In the genomic region with DNA sequence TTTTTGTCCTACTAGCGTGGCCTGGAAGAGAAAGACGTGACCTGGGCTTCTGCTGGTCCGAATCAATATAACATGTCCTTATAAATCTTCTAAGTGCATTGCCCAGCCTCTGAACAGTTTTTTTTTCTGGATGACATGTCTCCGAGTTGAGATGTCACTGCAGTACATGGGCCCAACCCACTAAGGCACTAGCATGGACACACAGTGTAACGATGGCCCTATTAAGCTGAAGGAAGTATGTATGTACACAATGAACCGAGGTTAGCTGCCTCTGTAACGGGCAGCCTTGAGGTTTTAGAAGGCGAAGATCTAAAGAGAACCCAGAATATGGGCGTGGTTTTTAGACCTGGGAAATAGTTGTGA, we compare ENCODE assay signal across 9 mouse cellular contexts. TPM values are rescaled to one million over a fixed set of nuclear protein-coding genes. Genes with fewer than 3 reads are reported as not detected.
DNase-seq lines count a peak whose midpoint lies in the region; ATAC-seq and TF ChIP-seq lines count a peak whose summit lies in the region.
"Had no signal": no experiment of that assay in that cellular context is flagged by ENCODE, and none has a peak within 500 bp of the region (broad histone marks: within the 10 kb centered on the region; RNA-seq: fewer than 3 reads in every experiment).

No protein-coding gene starts in this region.

- no peak for TF ChIP-seq POLR2A in MEL (IDR thresholded peaks at IDR 0.05; ENCODE audit: control insufficient read depth in 1 of 2, insufficient read depth in 1 of 2, low read depth in 1 of 2, low read length in 2 of 2, poor library complexity in 1 of 2)

- peaks cover 8% of the 10 kb centered on the region for H3K4me1 ChIP-seq in heart, embryonic 15.5 days (replicated peaks)
- peaks cover 5 to 8% of the 10 kb centered on the region in 2 experiments for H3K4me1 ChIP-seq in MEL (ENCODE audit: control insufficient read depth in 1 of 2, insufficient read depth in 2 of 2, low read length in 2 of 2)
- H3K4me1 ChIP-seq in forebrain, embryonic 16.5 days (replicated peaks; ENCODE audit: control insufficient read depth, insufficient read depth, low read length): peaks cover 13% of the 10 kb centered on the region

- peak overlapping the region; percentile 72 for H3K9ac ChIP-seq in heart, embryonic 15.5 days
- H3K9ac ChIP-seq in MEL (ENCODE audit: control insufficient read depth, low read depth, low read length, poor library complexity, severe bottlenecking): peak overlapping the region; percentile 78
- peak overlapping the region; percentile 79 for H3K9ac ChIP-seq in forebrain, embryonic 16.5 days (replicated peaks; ENCODE audit: low read depth, low read length)

- intact Hi-C loops in heart, postnatal 10 days (cut with DNase I): loop anchor here (10.0 kb wide), 2 partner anchors 225 to 385 kb away; partner anchors contain the start of genes Clock and Srd5a3

- H3K79me2 ChIP-seq in MEL (ENCODE audit: control insufficient read depth, insufficient read depth, low read length, poor library complexity) (peaks cover 14% of the 10 kb centered on the region), macrophage (ENCODE audit: inconsistent target) (peaks cover 52% of the 10 kb centered on the region)

- H3K9me3 ChIP-seq in heart, embryonic 15.5 days (replicated peaks): no peaks in the 10 kb centered on the region
- no peaks in the 10 kb centered on the region for H3K9me3 ChIP-seq in MEL (replicated peaks; ENCODE audit: insufficient read depth, low read length)
- H3K9me3 ChIP-seq in forebrain, embryonic 16.5 days (ENCODE audit: control insufficient read depth, low read length): no peaks in the 10 kb centered on the region

- peak overlapping the region; percentile 78 for H3K4me3 ChIP-seq in heart, embryonic 15.5 days
- peak overlapping the region; percentile 67 to 80 for H3K4me3 ChIP-seq in MEL (ENCODE audit: control insufficient read depth in 1 of 2, insufficient read depth in 1 of 2, low read depth in 2 of 2, low read length in 2 of 2)
- peak overlapping the region; percentile 82 for H3K4me3 ChIP-seq in forebrain, embryonic 16.5 days (replicated peaks; ENCODE audit: low read length)
- H3K4me3 ChIP-seq in macrophage (ENCODE audit: inconsistent target): peak overlapping the region; percentile 92

- H3K27me3 ChIP-seq in heart, embryonic 15.5 days: no peaks in the 10 kb centered on the region
- H3K27me3 ChIP-seq in MEL (ENCODE audit: control insufficient read depth in 1 of 2, insufficient read depth in 2 of 2, low read length in 2 of 2): no peaks in the 10 kb centered on the region
- H3K27me3 ChIP-seq in forebrain, embryonic 16.5 days (replicated peaks; ENCODE audit: control insufficient read depth, insufficient read depth, low read length): no peaks in the 10 kb centered on the region

- no peak for ATAC-seq in heart, embryonic 15.5 days (replicated peaks; ENCODE audit: insufficient number of reproducible peaks, insufficient read depth, low FRiP score, low read depth)
- ATAC-seq in forebrain, embryonic 16.5 days: no peak; the same call in 1 of the 2 replicates

- WGBS in heart, embryonic 15.5 days: 8% methylated on average over 9 of the region's 9 CpGs
- WGBS in forebrain, embryonic 16.5 days: 9% methylated on average over 9 of the region's 9 CpGs
- 8% methylated on average over 9 of the region's 9 CpGs for WGBS in macrophage (ENCODE audit: missing documents)

- H3K27ac ChIP-seq in heart, embryonic 15.5 days: peak overlapping the region; percentile 80
- H3K27ac ChIP-seq in MEL (ENCODE audit: control insufficient read depth, low read depth, low read length): no peak overlapping the region
- no peak overlapping the region for H3K27ac ChIP-seq in forebrain, embryonic 16.5 days (ENCODE audit: low read length)
- H3K27ac ChIP-seq in macrophage: peak overlapping the region; percentile 47

- peaks cover 4% of the 10 kb centered on the region; the same call in 1 of the 2 replicates for H3K36me3 ChIP-seq in heart, embryonic 15.5 days
- H3K36me3 ChIP-seq in MEL (ENCODE audit: control insufficient read depth in 1 of 2, insufficient read depth in 2 of 2, low read length in 2 of 2) (peaks cover 2 to 21% of the 10 kb centered on the region in 2 experiments; a peak in 3 of 4 replicates), macrophage (ENCODE audit: inconsistent target) (peaks cover 21% of the 10 kb centered on the region; the same call in 1 of the 2 replicates)
- H3K36me3 ChIP-seq in forebrain, embryonic 16.5 days (ENCODE audit: control insufficient read depth, insufficient read depth): peaks cover 7% of the 10 kb centered on the region

- no peak for DNase-seq in heart, postnatal 10 days
- peak; percentile 48 for DNase-seq in MEL (ENCODE audit: low read depth, low spot score)
- DNase-seq in urinary bladder, adult 2 months (ENCODE audit: low spot score): no peak
- no peak for DNase-seq in right cerebral cortex, postnatal 10 days (ENCODE audit: low spot score in 2 of 2)
- DNase-seq in urinary bladder, postnatal 36 days (ENCODE audit: low spot score in 2 of 2): no peak

- no peak for TF ChIP-seq RAD21 in MEL (IDR thresholded peaks at IDR 0.05; ENCODE audit: low read depth, low read length)

- no peak for TF ChIP-seq EP300 in MEL (IDR thresholded peaks at IDR 0.05; ENCODE audit: low read depth in 1 of 2, low read length in 2 of 2)

- no peak for TF ChIP-seq CTCF in MEL (IDR thresholded peaks at IDR 0.05 in 2 of 3, conservative IDR thresholded peaks at IDR 0.05 in 1 of 3; ENCODE audit: control insufficient read depth in 1 of 3, insufficient read depth in 1 of 3, low read depth in 2 of 3, low read length in 3 of 3, poor library complexity in 1 of 3, severe bottlenecking in 1 of 3)

- peak overlapping the region; percentile 67 for H3K4me2 ChIP-seq in heart, embryonic 15.5 days
- peak overlapping the region; percentile 90 for H3K4me2 ChIP-seq in forebrain, embryonic 16.5 days (ENCODE audit: low read length)

TF ChIP-seq in MEL, 35 proteins besides CTCF, POLR2A, EP300 and RAD21 (continues in another document):
- TF ChIP-seq POLR2AphosphoS2 (IDR thresholded peaks at IDR 0.05; ENCODE audit: low read length): no peak
- no peak for TF ChIP-seq JUND (IDR thresholded peaks at IDR 0.05; ENCODE audit: low read depth, low read length)
- no peak for TF ChIP-seq ZKSCAN1 (IDR thresholded peaks at IDR 0.05; ENCODE audit: low read depth, low read length)
- TF ChIP-seq MYB (IDR thresholded peaks at IDR 0.05; ENCODE audit: low read depth, low read length): no peak
- no peak for TF ChIP-seq HCFC1 (IDR thresholded peaks at IDR 0.05; ENCODE audit: low read depth, low read length)
- TF ChIP-seq CHD1 (IDR thresholded peaks at IDR 0.05; ENCODE audit: low read depth, low read length): no peak
- TF ChIP-seq GATA1 (IDR thresholded peaks at IDR 0.05; ENCODE audit: low read depth, low read length): no peak
- no peak for TF ChIP-seq SIN3A (IDR thresholded peaks at IDR 0.05; ENCODE audit: low read length)
- TF ChIP-seq TBP (IDR thresholded peaks at IDR 0.05; ENCODE audit: low read depth, low read length): no peak
- no peak for TF ChIP-seq POLR2AphosphoS5 (IDR thresholded peaks at IDR 0.05; ENCODE audit: borderline replicate concordance, low read depth, low read length)
- TF ChIP-seq ETS1 (IDR thresholded peaks at IDR 0.05; ENCODE audit: low read depth, low read length): no peak
- no peak for TF ChIP-seq E2F4 (IDR thresholded peaks at IDR 0.05; ENCODE audit: borderline replicate concordance, low read depth, low read length)
- TF ChIP-seq RCOR1 (IDR thresholded peaks at IDR 0.05; ENCODE audit: low read depth, low read length): no peak
- TF ChIP-seq MAZ (IDR thresholded peaks at IDR 0.05; ENCODE audit: low read depth, low read length): no peak
- no peak for TF ChIP-seq ZNF384 (IDR thresholded peaks at IDR 0.05; ENCODE audit: low read depth, low read length)
- TF ChIP-seq MAFK (IDR thresholded peaks at IDR 0.05; ENCODE audit: borderline replicate concordance, low read depth, low read length): no peak

RNA-seq across cellular contexts. Expression of gene Exoc1, which starts 0.6 kb away (rescaled TPM):
- 19.0 and 23.0 TPM in 2 replicates for polyA plus RNA-seq in heart, embryonic 15.5 days (2015; fragmentation: Nextera tagmentation; extraction: Ambion mirVana)
- 10 to 100 TPM; 19.4 to 20.7 TPM for total RNA-seq in heart, postnatal 10 days (2021)
- total RNA-seq in MEL (2012; rRNA removed): 40.8 and 45.2 TPM in 2 replicates
- 10 to 100 TPM in 1 of 2 experiments, not detected in 1; 34.2 TPM for polyA plus RNA-seq in MEL (2012; ENCODE audit: insufficient read depth in 1 of 2, insufficient read length in 2 of 2, low read depth in 1 of 2, low replicate concordance in 2 of 2, missing spikeins in 1 of 2)
- 68.6 and 74.0 TPM in 2 replicates for polyA plus RNA-seq in forebrain, embryonic 16.5 days (2015; fragmentation: Nextera tagmentation; extraction: Ambion mirVana)
- 100 to 1,000 TPM; 114 to 304 (median 221) TPM for total RNA-seq in macrophage (2018; cell fraction: chromatin; rRNA removed)
- 10 to 100 TPM; 29.9 to 60.5 (median 44.8) TPM for total RNA-seq in macrophage (2018; cell fraction: cytosol; rRNA removed)
- total RNA-seq in macrophage (2018; cell fraction: nucleus; rRNA removed): 100 to 1,000 TPM in 21 of 26 experiments, 10 to 100 TPM in 5; 66.1 to 199 (median 148) TPM
- polyA plus RNA-seq in macrophage (2018): 46.9 to 69.0 TPM (median 50.8 TPM) in 3 replicates
- polyA plus RNA-seq in urinary bladder, adult 2 months (2012; rRNA removed): 54.8 and 62.0 TPM in 2 replicates

RNA-seq across cellular contexts. Expression of gene Gm7271, which starts 45.8 kb away (rescaled TPM):
- polyA plus RNA-seq in heart, embryonic 15.5 days (2015; fragmentation: Nextera tagmentation; extraction: Ambion mirVana): not detected in 2 replicates
- total RNA-seq in heart, postnatal 10 days (2021): not detected
- not detected in 2 replicates for total RNA-seq in MEL (2012; rRNA removed)
- polyA plus RNA-seq in MEL (2012; ENCODE audit: insufficient read depth in 1 of 2, insufficient read length in 2 of 2, low read depth in 1 of 2, low replicate concordance in 2 of 2, missing spikeins in 1 of 2): not detected
- polyA plus RNA-seq in forebrain, embryonic 16.5 days (2015; fragmentation: Nextera tagmentation; extraction: Ambion mirVana): not detected in 2 replicates
- not detected for total RNA-seq in macrophage (2018; cell fraction: chromatin; rRNA removed)
- total RNA-seq in macrophage (2018; cell fraction: cytosol; rRNA removed): not detected
- not detected for total RNA-seq in macrophage (2018; cell fraction: nucleus; rRNA removed)
- not detected in 3 replicates for polyA plus RNA-seq in macrophage (2018)
- not detected in 2 replicates for polyA plus RNA-seq in urinary bladder, adult 2 months (2012; rRNA removed)
- polyA plus RNA-seq: gonadal fat pad, adult 2 months had no signal

RNA-seq across cellular contexts. Expression of gene Cep135, which starts 58.8 kb away (rescaled TPM):
- polyA plus RNA-seq in heart, embryonic 15.5 days (2015; fragmentation: Nextera tagmentation; extraction: Ambion mirVana): 4.2 and 5.1 TPM in 2 replicates
- 1 to 10 TPM; 4.5 to 4.9 TPM for total RNA-seq in heart, postnatal 10 days (2021)
- 9.3 and 9.7 TPM in 2 replicates for total RNA-seq in MEL (2012; rRNA removed)
- polyA plus RNA-seq in MEL (2012; ENCODE audit: insufficient read depth in 1 of 2, insufficient read length in 2 of 2, low read depth in 1 of 2, low replicate concordance in 2 of 2, missing spikeins in 1 of 2) (1 to 10 TPM in 1 of 2 experiments, not detected in 1; 9.2 TPM), macrophage (2018) (3.5 to 4.4 TPM (median 4.2 TPM) in 3 replicates)
- 5.0 and 5.4 TPM in 2 replicates for polyA plus RNA-seq in forebrain, embryonic 16.5 days (2015; fragmentation: Nextera tagmentation; extraction: Ambion mirVana)
- total RNA-seq in macrophage (2018; cell fraction: chromatin; rRNA removed): 10 to 100 TPM; 15.0 to 31.4 (median 25.7) TPM
- total RNA-seq in macrophage (2018; cell fraction: cytosol; rRNA removed): 1 to 10 TPM; 2.8 to 5.9 (median 4.5) TPM
- 10 to 100 TPM in 19 of 26 experiments, 1 to 10 TPM in 7; 8.9 to 22.0 (median 13.5) TPM for total RNA-seq in macrophage (2018; cell fraction: nucleus; rRNA removed)
- 3.6 and 3.9 TPM in 2 replicates for polyA plus RNA-seq in urinary bladder, adult 2 months (2012; rRNA removed)

Comparison
In these comparisons a context has a peak if more than half of its experiments do, and no peak if none do; other contexts are left out.
1. H3K27ac ChIP-seq: peak in heart, embryonic 15.5 days (single experiment) and macrophage (single experiment); none in MEL (single experiment) and forebrain, embryonic 16.5 days (single experiment).
2. Peak in every context shown above with its lines, with median percentiles within 50 percentile points of each other: H3K4me3 ChIP-seq and H3K9ac ChIP-seq.